Mouse (Mus musculus) lung, adult 2 months (tissue): Measurements from ENCODE around the gene Tmem210.

ENCODE experiments used
- CTCF ChIP-seq: fragments of 200-500 bp; IDR thresholded peaks from 2 replicates; pipeline ENCODE4 v1.5.1; 2011; ENCODE audit warnings: mild to moderate bottlenecking, low read length, control low read depth; ENCODE audit not compliant: insufficient read depth
- POLR2A ChIP-seq: fragments of 200-500 bp; IDR thresholded peaks from 2 replicates; pipeline ENCODE4 v1.6.1; 2011; ENCODE audit warnings: low read depth, mild to moderate bottlenecking, control low read depth, low read length, borderline replicate concordance; ENCODE audit errors: extremely low read depth

- no peak for TF ChIP-seq CTCF
- TF ChIP-seq POLR2A: no peak
Measured at GRCm38 (mm10) chr2:25303452-25303851, 15.5 kb downstream of the Tmem210 start.
